Mouse (Mus musculus) limb, embryonic 15.5 days (tissue): Measurements from ENCODE around the gene Tnfsf9. TPM values are rescaled to one million over a fixed set of nuclear protein-coding genes. Genes with fewer than 3 reads are reported as not detected.
A peak's percentile ranks its signal among the peaks of the same experiment; 100 is the strongest.
"Not testable (repeated sequence)": the region's sequence is repeated elsewhere in the genome, so short reads cannot be mapped to it uniquely, and the experiment has no call there.

ENCODE experiments used
- ATAC-seq: fragments of 200-750 bp; cut with Nextera tagmentation; 2 replicates; pipeline ENCODE4 v1.8.0; 2017; ENCODE audit warnings: low read depth, moderate TSS enrichment; ENCODE audit not compliant: insufficient number of reproducible peaks, low FRiP score, low TSS enrichment
- H3K27ac ChIP-seq: fragments of 300-500 bp; sonication (generic); 2 replicates; pipeline ENCODE4 v1.5.1; 2015; ENCODE audit warnings: moderate library complexity, mild to moderate bottlenecking, inconsistent platforms
- H3K27me3 ChIP-seq: fragments of 300-500 bp; sonication (generic); 2 replicates; pipeline ENCODE4 v1.6.1; 2015; ENCODE audit warnings: inconsistent platforms
- H3K36me3 ChIP-seq: fragments of 300-500 bp; sonication (generic); 2 replicates; pipeline ENCODE4 v1.6.1; 2015; ENCODE audit warnings: inconsistent platforms
- H3K4me1 ChIP-seq: fragments of 300-500 bp; sonication (generic); 2 replicates; pipeline ENCODE4 v1.6.1; 2015; ENCODE audit warnings: inconsistent platforms
- H3K4me2 ChIP-seq: fragments of 300-500 bp; sonication (generic); 2 replicates; pipeline ENCODE4 v1.6.1; 2015; ENCODE audit warnings: mild to moderate bottlenecking, inconsistent platforms
- H3K4me3 ChIP-seq: fragments of 300-500 bp; sonication (generic); 2 replicates; pipeline ENCODE4 v1.5.1; 2015; ENCODE audit warnings: mild to moderate bottlenecking, inconsistent platforms
- H3K9ac ChIP-seq: fragments of 300-500 bp; sonication (generic); 2 replicates; pipeline ENCODE4 v1.6.1; 2015; ENCODE audit warnings: inconsistent platforms
- H3K9me3 ChIP-seq: fragments of 300-500 bp; sonication (generic); 2 replicates; pipeline ENCODE4 v1.6.1; 2016; ENCODE audit warnings: inconsistent platforms
- WGBS: fragments of 180-500 bp; shearing (Covaris S2); methylation state at CpG from one replicate; pipeline ENCODE4 v1.1.7; 2015; 5-methylcytosine and 5-hydroxymethylcytosine counted together
- polyA plus RNA-seq: library from polyadenylated mRNA; unstranded; fragments of >200 nt; fragmentation: Nextera tagmentation; extraction: Ambion mirVana; gene quantifications from 2 replicates; pipeline ENCODE4 v1.2.1, GENCODE M21; 2015

The Tnfsf9 gene
- polyA plus RNA-seq, 1 experiment from 2014 or later, result 8.7 TPM

GRCm38 (mm10) chr17:57118524-57119349 lies 13.6 kb downstream of the Tnfsf9 start:
- no peak overlapping the region for H3K9ac ChIP-seq
- peaks cover 6% of the 10 kb centered on the region; the same call in 1 of the 2 replicates for H3K4me1 ChIP-seq
- no peak overlapping the region for H3K4me3 ChIP-seq
- no peak overlapping the region for H3K27ac ChIP-seq
- peak overlapping the region; percentile 24 for H3K4me2 ChIP-seq
- no peaks in the 10 kb centered on the region for H3K9me3 ChIP-seq
- peak; percentile 61 for ATAC-seq
- H3K27me3 ChIP-seq, result no peaks in the 10 kb centered on the region
- H3K36me3 ChIP-seq, result no peaks in the 10 kb centered on the region
- WGBS, result under 1% methylated on average over 11 of the region's 11 CpGs

DNA sequence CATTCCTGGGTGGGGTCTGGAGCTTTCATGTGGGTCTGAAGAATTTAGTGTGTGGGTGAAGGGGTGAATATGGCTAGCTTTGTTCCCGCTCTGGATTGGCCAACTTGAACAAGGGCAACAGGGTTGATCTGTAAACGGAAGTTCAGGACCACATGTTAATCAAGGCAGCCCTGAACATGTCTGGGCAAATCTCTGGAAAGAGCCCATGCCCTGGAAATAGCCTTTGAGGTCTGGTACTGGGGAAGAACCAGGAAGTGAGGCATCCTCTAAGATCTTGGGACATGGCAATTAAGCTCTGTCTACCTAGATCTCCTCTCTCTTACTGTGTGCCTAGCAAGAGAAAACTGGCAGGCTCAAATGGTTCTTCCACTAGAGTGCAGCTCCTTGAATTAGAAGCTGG lies 16.7 kb downstream of the Tnfsf9 start:
- Histone ChIP-seq H3K27ac (no peak overlapping the region), H3K4me2 (no peak overlapping the region), H3K27me3 (no peaks in the 10 kb centered on the region), H3K4me3 (no peak overlapping the region), H3K9ac (no peak overlapping the region), H3K36me3 (no peaks in the 10 kb centered on the region), H3K9me3 (no peaks in the 10 kb centered on the region), H3K4me1 (peaks cover 6% of the 10 kb centered on the region; the same call in 1 of the 2 replicates)
- ATAC-seq, result no peak
- WGBS, result 48% methylated on average over 2 of the region's 2 CpGs

DNA sequence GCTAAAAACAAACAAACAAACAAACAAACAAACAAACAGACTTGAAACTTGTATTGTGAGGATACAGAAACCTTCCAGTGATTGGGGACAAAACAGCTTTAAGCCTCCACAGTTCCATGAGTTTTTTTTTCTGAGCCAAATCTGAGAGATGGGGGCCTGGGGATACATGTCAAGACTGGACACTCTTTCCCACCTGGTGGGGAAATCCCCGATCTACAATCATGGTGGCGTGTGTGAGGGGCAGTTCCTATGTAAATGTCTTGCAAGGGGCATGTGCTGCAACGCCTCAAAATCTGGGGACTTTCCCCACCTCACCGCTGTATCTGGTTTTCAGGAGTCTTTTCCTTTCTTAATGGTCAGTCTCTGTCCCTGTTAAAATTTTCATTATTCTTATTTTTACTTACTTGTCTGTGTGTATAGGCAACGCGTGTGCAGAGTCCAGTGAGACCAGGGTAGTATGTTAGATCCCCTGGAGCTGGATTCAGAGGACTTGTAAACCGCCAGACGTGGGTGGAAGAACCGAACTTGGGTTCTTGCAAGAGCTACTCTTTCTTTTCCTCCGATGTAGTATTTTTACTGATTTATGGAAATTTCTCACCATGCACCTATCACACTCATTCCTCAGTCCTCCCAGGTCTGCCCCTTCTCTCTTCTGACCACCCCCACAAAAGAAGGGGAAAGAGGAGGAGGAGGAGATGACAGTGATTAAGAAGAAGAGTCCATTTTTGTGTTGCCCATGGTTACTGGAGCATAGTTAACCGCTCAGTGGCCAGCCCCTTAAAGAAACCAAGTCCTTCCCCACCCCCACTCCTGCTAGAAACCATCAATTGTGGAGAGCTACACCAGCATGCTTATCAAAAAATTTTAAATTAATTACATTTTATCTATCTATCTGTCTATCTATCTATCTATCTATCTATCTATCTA lies 18.3 kb downstream of the Tnfsf9 start:
- no peak overlapping the region for H3K9ac ChIP-seq
- no peaks in the 10 kb centered on the region for H3K9me3 ChIP-seq
- 81% methylated on average over 11 of the region's 11 CpGs for WGBS
- H3K4me1 ChIP-seq, result peaks cover 4% of the 10 kb centered on the region; the same call in 1 of the 2 replicates
- H3K36me3 ChIP-seq, result no peaks in the 10 kb centered on the region
- H3K27ac ChIP-seq, result no peak overlapping the region
- no peak overlapping the region for H3K4me2 ChIP-seq
- H3K27me3 ChIP-seq, result no peaks in the 10 kb centered on the region
- H3K4me3 ChIP-seq, result no peak overlapping the region
- ATAC-seq, result no peak

GRCm38 (mm10) chr17:57124792-57125191 lies 19.7 kb downstream of the Tnfsf9 start:
- ATAC-seq, result no peak
- no peak overlapping the region for H3K4me3 ChIP-seq
- WGBS, result 75% methylated on average over 4 of the region's 4 CpGs

DNA sequence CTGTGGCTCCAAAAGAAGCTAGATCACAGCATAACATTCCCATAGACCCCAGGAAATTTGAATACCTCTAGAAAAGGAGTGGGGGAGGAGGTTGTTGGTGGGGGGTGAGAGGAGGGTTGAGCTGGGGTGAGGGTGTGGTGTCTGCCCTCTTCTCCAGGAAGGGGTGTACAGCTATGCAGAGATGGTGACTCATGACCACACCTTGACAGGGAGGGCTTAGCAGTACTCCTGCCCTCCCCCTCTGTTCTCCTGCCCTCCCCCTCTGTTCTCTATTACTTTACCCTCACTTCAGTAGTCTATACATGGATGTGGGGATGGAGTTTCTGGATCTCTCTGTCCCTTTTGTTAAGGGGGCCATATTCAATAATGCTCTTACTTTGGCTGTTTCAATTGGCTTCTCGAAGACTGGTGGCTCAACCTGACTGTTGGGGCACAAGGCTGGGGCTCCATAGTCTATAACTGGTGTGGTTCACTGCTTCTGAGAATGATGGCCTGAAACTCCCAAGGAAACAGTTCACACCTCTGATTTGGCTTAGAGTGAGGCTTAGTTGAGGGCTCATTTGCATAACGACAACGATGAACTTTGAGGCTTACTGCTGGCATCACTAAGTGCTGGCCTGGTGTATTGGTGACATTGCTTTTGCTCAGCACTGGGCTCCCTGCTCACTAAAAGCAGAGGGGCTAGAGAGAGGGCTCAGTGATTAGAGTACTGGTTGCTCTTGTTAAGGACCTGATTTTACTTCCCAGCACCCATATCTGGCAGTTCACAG lies 20.9 kb downstream of the Tnfsf9 start:
- no peak overlapping the region for H3K9ac ChIP-seq
- H3K27ac ChIP-seq, result no peak overlapping the region
- ATAC-seq, result no peak
- no peak overlapping the region for H3K4me2 ChIP-seq
- H3K4me3 ChIP-seq, result no peak overlapping the region
- WGBS, result 52% methylated on average over 3 of the region's 3 CpGs
- H3K27me3 ChIP-seq, result no peaks in the 10 kb centered on the region
- no peaks in the 10 kb centered on the region for H3K9me3 ChIP-seq
- H3K4me1 ChIP-seq, result no peaks in the 10 kb centered on the region
- H3K36me3 ChIP-seq, result no peaks in the 10 kb centered on the region

More at GRCm38 (mm10) chr17:57124792-57125191, 19.7 kb downstream of the Tnfsf9 start:
- H3K9ac ChIP-seq, result no peak overlapping the region
- H3K4me2 ChIP-seq, result no peak overlapping the region
- no peaks in the 10 kb centered on the region for H3K4me1 ChIP-seq
- no peak overlapping the region for H3K27ac ChIP-seq
- no peaks in the 10 kb centered on the region for H3K36me3 ChIP-seq
- H3K27me3 ChIP-seq, result no peaks in the 10 kb centered on the region
- no peaks in the 10 kb centered on the region for H3K9me3 ChIP-seq

DNA sequence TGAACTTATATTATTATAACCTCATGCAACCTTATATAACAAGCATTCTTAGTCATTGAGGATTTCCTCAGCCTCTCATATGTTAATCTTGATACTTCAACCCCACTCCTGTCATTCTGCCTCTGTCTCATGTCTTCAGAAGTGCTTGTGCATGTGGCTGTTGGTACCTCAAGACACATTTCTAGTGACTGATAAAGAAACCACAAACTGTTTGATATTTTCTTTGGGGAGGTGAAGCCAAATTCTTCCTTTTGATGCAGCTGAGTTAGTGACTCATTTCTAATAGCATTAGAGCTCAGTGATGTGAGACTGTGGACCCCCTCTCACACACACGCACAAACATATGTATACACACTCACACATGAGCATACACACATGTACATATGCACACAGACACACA lies 26.7 kb downstream of the Tnfsf9 start:
- no peak overlapping the region for H3K27ac ChIP-seq
- 78% methylated on average over 1 of the region's 1 CpGs for WGBS
- H3K9me3 ChIP-seq, result no peaks in the 10 kb centered on the region
- H3K27me3 ChIP-seq, result no peaks in the 10 kb centered on the region
- no peak for ATAC-seq
- H3K4me3 ChIP-seq, result no peak overlapping the region
- no peak overlapping the region for H3K4me2 ChIP-seq
- H3K9ac ChIP-seq, result no peak overlapping the region
- H3K36me3 ChIP-seq, result no peaks in the 10 kb centered on the region
- H3K4me1 ChIP-seq, result no peaks in the 10 kb centered on the region

DNA sequence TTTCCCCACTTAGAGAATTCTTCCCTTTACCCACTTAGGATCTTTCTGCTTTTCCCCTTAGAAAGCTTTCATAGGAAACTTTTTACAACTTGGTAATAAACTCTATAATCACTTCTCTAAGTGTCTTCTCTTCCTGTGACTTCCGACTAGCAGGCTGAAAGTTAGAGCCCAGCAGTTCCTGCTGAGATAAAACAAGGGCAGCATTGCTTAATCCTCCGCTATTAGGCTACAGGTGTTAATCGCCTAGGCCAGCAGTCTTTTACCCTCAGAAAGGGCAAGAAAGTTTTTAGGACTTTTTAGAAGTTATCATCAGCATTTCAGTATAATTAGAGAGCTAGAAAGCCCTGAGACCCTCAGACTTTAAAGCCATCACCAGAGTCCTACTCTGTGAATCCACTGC lies 28.9 kb downstream of the Tnfsf9 start:
- not testable (repeated sequence) for ATAC-seq, H3K27ac ChIP-seq, H3K4me1 ChIP-seq, H3K4me2 ChIP-seq, H3K9ac ChIP-seq, H3K9me3 ChIP-seq, H3K4me3 ChIP-seq, H3K27me3 ChIP-seq, H3K36me3 ChIP-seq
- 6% methylated on average over 3 of the region's 3 CpGs for WGBS

GRCm38 (mm10) chr17:57134693-57135092 lies 29.6 kb downstream of the Tnfsf9 start:
- H3K4me2 ChIP-seq, result no peak overlapping the region
- no peak overlapping the region for H3K9ac ChIP-seq
- no peak overlapping the region for H3K4me3 ChIP-seq
- H3K9me3 ChIP-seq, result no peaks in the 10 kb centered on the region
- H3K36me3 ChIP-seq, result no peaks in the 10 kb centered on the region
- no peak for ATAC-seq
- no peaks in the 10 kb centered on the region for H3K4me1 ChIP-seq
- no peaks in the 10 kb centered on the region for H3K27me3 ChIP-seq
- no peak overlapping the region for H3K27ac ChIP-seq
- WGBS, result 70% methylated on average over 2 of the region's 2 CpGs

DNA sequence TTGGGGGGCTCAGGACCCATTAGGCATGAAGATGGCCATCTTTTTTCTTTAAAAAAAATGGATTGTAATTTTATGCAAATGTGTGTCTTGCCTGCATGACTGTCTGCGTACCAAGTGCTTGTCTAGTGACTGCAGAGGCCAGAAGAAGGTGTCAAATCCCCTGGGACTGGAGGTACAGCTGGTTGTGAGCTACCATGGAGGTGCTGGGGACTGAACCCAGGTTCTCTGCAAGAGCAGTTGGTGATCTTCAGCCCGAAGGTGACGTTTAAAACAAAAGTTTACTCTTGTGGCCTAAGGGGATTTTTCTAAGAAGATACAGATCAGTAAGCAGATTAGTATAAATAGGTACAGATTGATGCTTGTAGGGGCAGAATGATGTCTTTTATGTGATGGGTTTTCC lies 30.5 kb downstream of the Tnfsf9 start:
- Histone ChIP-seq H3K4me1 (no peaks in the 10 kb centered on the region), H3K27ac (no peak overlapping the region), H3K9me3 (no peaks in the 10 kb centered on the region), H3K4me3 (no peak overlapping the region), H3K4me2 (no peak overlapping the region), H3K27me3 (no peaks in the 10 kb centered on the region), H3K9ac (no peak overlapping the region), H3K36me3 (no peaks in the 10 kb centered on the region)
- WGBS, result 72% methylated on average over 3 of the region's 3 CpGs
- ATAC-seq, result no peak

DNA sequence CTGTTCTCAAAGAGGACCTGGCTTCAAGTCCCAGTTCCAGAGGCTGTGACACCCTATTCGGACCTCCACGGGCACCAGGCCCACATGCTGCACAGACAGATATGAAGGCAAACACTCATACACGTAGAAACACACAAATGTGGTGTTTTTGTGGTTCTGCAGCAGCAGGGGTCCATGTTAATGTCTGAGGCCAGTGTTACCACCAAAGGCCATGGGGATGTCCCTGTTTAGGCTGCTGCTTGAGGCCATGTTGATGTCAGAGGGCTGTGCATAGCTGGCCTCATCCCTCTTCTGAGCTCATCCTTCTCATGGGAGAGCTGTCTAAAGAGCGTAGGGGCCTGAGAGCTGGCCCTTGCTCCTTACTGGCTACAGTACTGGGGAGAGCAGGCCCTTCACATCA lies 33.6 kb downstream of the Tnfsf9 start:
- no peak overlapping the region for H3K9ac ChIP-seq
- H3K4me3 ChIP-seq, result no peak overlapping the region
- no peaks in the 10 kb centered on the region for H3K27me3 ChIP-seq
- H3K36me3 ChIP-seq, result no peaks in the 10 kb centered on the region
- no peak overlapping the region for H3K4me2 ChIP-seq
- H3K9me3 ChIP-seq, result no peaks in the 10 kb centered on the region
- ATAC-seq, result no peak
- 83% methylated on average over 4 of the region's 4 CpGs for WGBS
- no peak overlapping the region for H3K27ac ChIP-seq
- no peaks in the 10 kb centered on the region for H3K4me1 ChIP-seq

GRCm38 (mm10) chr17:57139708-57140107 lies 34.6 kb downstream of the Tnfsf9 start:
- ATAC-seq, result no peak
- Histone ChIP-seq H3K27me3 (no peaks in the 10 kb centered on the region), H3K36me3 (no peaks in the 10 kb centered on the region), H3K4me2 (no peak overlapping the region), H3K27ac (no peak overlapping the region), H3K9ac (no peak overlapping the region), H3K4me3 (no peak overlapping the region), H3K4me1 (no peaks in the 10 kb centered on the region), H3K9me3 (no peaks in the 10 kb centered on the region)
- 80% methylated on average over 3 of the region's 3 CpGs for WGBS
